29 mouse cellular contexts compared by ENCODE assay signal in genomic region chr2:173981036-173981435, GRCm38 (mm10).
DNase-seq lines count a peak whose midpoint lies in the region; ATAC-seq and TF ChIP-seq lines count a peak whose summit lies in the region.
"Had no signal": no experiment of that assay in that cellular context is flagged by ENCODE, and none has a peak within 500 bp of the region (broad histone marks: within the 10 kb centered on the region; RNA-seq: fewer than 3 reads in every experiment).

No protein-coding gene starts in this region.

- no peak for TF ChIP-seq CTCF in lung, postnatal 0 days (IDR thresholded peaks at IDR 0.05)

- H3K9me3 ChIP-seq in forebrain, embryonic 10.5 days, result peaks cover 3% of the 10 kb centered on the region; the same call in 1 of the 2 replicates
- H3K9me3 ChIP-seq in forebrain, embryonic 15.5 days, result no peaks in the 10 kb centered on the region
- no peaks in the 10 kb centered on the region for H3K9me3 ChIP-seq in liver, embryonic 11.5 days (ENCODE audit: control insufficient read depth, low read length)
- H3K9me3 ChIP-seq in liver, embryonic 12.5 days (replicated peaks), result no peaks in the 10 kb centered on the region
- H3K9me3 ChIP-seq in lung, postnatal 0 days (ENCODE audit: low read length), result no peaks in the 10 kb centered on the region
- no peaks in the 10 kb centered on the region for H3K9me3 ChIP-seq in limb, embryonic 10.5 days (replicated peaks)
- H3K9me3 ChIP-seq: forebrain, embryonic 13.5 days; midbrain, embryonic 13.5 days had no signal

- TF ChIP-seq EP300 in lung, postnatal 0 days (IDR thresholded peaks at IDR 0.05), result no peak

- no peaks in the 10 kb centered on the region for H3K36me3 ChIP-seq in forebrain, embryonic 10.5 days (replicated peaks)
- H3K36me3 ChIP-seq in forebrain, embryonic 15.5 days, result no peaks in the 10 kb centered on the region
- H3K36me3 ChIP-seq in liver, embryonic 11.5 days (ENCODE audit: control insufficient read depth, insufficient read depth, low read length), result no peaks in the 10 kb centered on the region
- H3K36me3 ChIP-seq in liver, embryonic 12.5 days, result no peaks in the 10 kb centered on the region
- H3K36me3 ChIP-seq in lung, postnatal 0 days (ENCODE audit: insufficient read depth, low read length), result no peaks in the 10 kb centered on the region
- H3K36me3 ChIP-seq in limb, embryonic 10.5 days, result no peaks in the 10 kb centered on the region
- H3K36me3 ChIP-seq: heart, embryonic 12.5 days; midbrain, embryonic 13.5 days had no signal

- ATAC-seq in forebrain, embryonic 15.5 days (replicated peaks), result no peak
- no peak for ATAC-seq in liver, embryonic 11.5 days (replicated peaks; ENCODE audit: low FRiP score)
- no peak for ATAC-seq in liver, embryonic 12.5 days
- ATAC-seq in lung, postnatal 0 days, result peak; percentile 44
- ATAC-seq: activated CD4-positive, CD25-positive, alpha-beta regulatory T cell, adult 4 months; forebrain, embryonic 13.5 days; inflammation-experienced regulatory T-cells, adult 6 months; midbrain, embryonic 13.5 days had no signal

- no peak overlapping the region for H3K9ac ChIP-seq in forebrain, embryonic 15.5 days (replicated peaks)
- H3K9ac ChIP-seq in liver, embryonic 11.5 days (ENCODE audit: low read depth, low read length), result no peak overlapping the region
- H3K9ac ChIP-seq in liver, embryonic 12.5 days, result no peak overlapping the region
- no peak overlapping the region for H3K9ac ChIP-seq in lung, postnatal 0 days (replicated peaks; ENCODE audit: low read depth)
- H3K9ac ChIP-seq: forebrain, embryonic 13.5 days; heart, embryonic 12.5 days; hindbrain, embryonic 14.5 days; midbrain, embryonic 13.5 days had no signal

- 88% methylated on average over 9 of the region's 9 CpGs for WGBS in forebrain, embryonic 10.5 days
- 94% methylated on average over 9 of the region's 9 CpGs for WGBS in forebrain, embryonic 15.5 days
- WGBS in liver, embryonic 11.5 days, result 63% methylated on average over 9 of the region's 9 CpGs
- 63% methylated on average over 9 of the region's 9 CpGs for WGBS in liver, embryonic 12.5 days (ENCODE audit: insufficient replicate concordance)
- WGBS in lung, postnatal 0 days, result 40% methylated on average over 9 of the region's 9 CpGs
- 90% methylated on average over 9 of the region's 9 CpGs for WGBS in limb, embryonic 10.5 days

- H3K27ac ChIP-seq in forebrain, embryonic 10.5 days, result no peak overlapping the region
- no peak overlapping the region for H3K27ac ChIP-seq in forebrain, embryonic 15.5 days (replicated peaks)
- no peak overlapping the region for H3K27ac ChIP-seq in liver, embryonic 11.5 days (ENCODE audit: low read depth, low read length)
- no peak overlapping the region for H3K27ac ChIP-seq in liver, embryonic 12.5 days
- no peak overlapping the region for H3K27ac ChIP-seq in lung, postnatal 0 days (ENCODE audit: low read length)
- no peak overlapping the region for H3K27ac ChIP-seq in limb, embryonic 10.5 days
- H3K27ac ChIP-seq: forebrain, embryonic 13.5 days; heart, adult 2 months; hindbrain, embryonic 14.5 days; midbrain, embryonic 13.5 days; stomach, postnatal 0 days had no signal

- no peak overlapping the region for H3K4me2 ChIP-seq in forebrain, embryonic 15.5 days (replicated peaks)
- no peak overlapping the region for H3K4me2 ChIP-seq in liver, embryonic 11.5 days
- H3K4me2 ChIP-seq in liver, embryonic 12.5 days, result no peak overlapping the region
- no peak overlapping the region for H3K4me2 ChIP-seq in lung, postnatal 0 days (replicated peaks; ENCODE audit: low read depth, low read length)
- H3K4me2 ChIP-seq: forebrain, embryonic 13.5 days; heart, embryonic 12.5 days; hindbrain, embryonic 14.5 days; midbrain, embryonic 13.5 days had no signal

- peak; percentile 11 for DNase-seq in forebrain, embryonic 10.5 days (ENCODE audit: extremely low spot score, low spot score)
- peak; percentile 24 for DNase-seq in liver, embryonic 11.5 days (ENCODE audit: low spot score)
- peak; percentile 61 for DNase-seq in lung, postnatal 0 days (ENCODE audit: low spot score)
- no peak for DNase-seq in lung, postnatal 14 days
- peak; percentile 22 for DNase-seq in limb, embryonic 10.5 days (ENCODE audit: low spot score)
- DNase-seq in urinary bladder, postnatal 25 days (ENCODE audit: low spot score), result no peak
- DNase-seq: adrenal gland, adult 2 months; adrenal gland, postnatal 36 days; cerebellum, adult 18-20 months; cerebellum, postnatal 10 days; gastrocnemius, postnatal 25 days; heart, adult 2 months; heart, postnatal 4 days; kidney, postnatal 14 days; layer of hippocampus, adult 9-11 months; right cerebral cortex, adult 18-20 months; thymus, adult 2 months; thymus, postnatal 36 days had no signal

- no peak overlapping the region for H3K4me3 ChIP-seq in forebrain, embryonic 10.5 days
- no peak overlapping the region for H3K4me3 ChIP-seq in forebrain, embryonic 15.5 days
- no peak overlapping the region for H3K4me3 ChIP-seq in liver, embryonic 11.5 days (ENCODE audit: low read depth, low read length)
- no peak overlapping the region for H3K4me3 ChIP-seq in liver, embryonic 12.5 days
- H3K4me3 ChIP-seq in lung, postnatal 0 days (ENCODE audit: low read depth, low read length), result no peak overlapping the region
- H3K4me3 ChIP-seq in limb, embryonic 10.5 days, result no peak overlapping the region
- H3K4me3 ChIP-seq: erythroblast, embryonic 14.5 days; forebrain, embryonic 13.5 days; heart, adult 2 months; heart, embryonic 12.5 days; megakaryocyte, embryonic 14.5 days; midbrain, embryonic 13.5 days had no signal

- no peaks in the 10 kb centered on the region for H3K27me3 ChIP-seq in forebrain, embryonic 10.5 days (ENCODE audit: poor library complexity, severe bottlenecking)
- H3K27me3 ChIP-seq in forebrain, embryonic 15.5 days, result no peaks in the 10 kb centered on the region
- H3K27me3 ChIP-seq in liver, embryonic 11.5 days (replicated peaks; ENCODE audit: control insufficient read depth, insufficient read depth, low read length), result no peaks in the 10 kb centered on the region
- no peaks in the 10 kb centered on the region for H3K27me3 ChIP-seq in liver, embryonic 12.5 days (replicated peaks)
- H3K27me3 ChIP-seq in lung, postnatal 0 days (replicated peaks; ENCODE audit: insufficient read depth, low read length), result no peaks in the 10 kb centered on the region
- H3K27me3 ChIP-seq in limb, embryonic 10.5 days (ENCODE audit: low read depth, poor library complexity, severe bottlenecking), result no peaks in the 10 kb centered on the region
- H3K27me3 ChIP-seq: forebrain, embryonic 13.5 days; heart, embryonic 12.5 days; megakaryocyte, embryonic 14.5 days; midbrain, embryonic 13.5 days had no signal

- peaks cover 22% of the 10 kb centered on the region for H3K4me1 ChIP-seq in forebrain, embryonic 10.5 days
- no peaks in the 10 kb centered on the region for H3K4me1 ChIP-seq in forebrain, embryonic 15.5 days
- H3K4me1 ChIP-seq in liver, embryonic 11.5 days (replicated peaks; ENCODE audit: control insufficient read depth, insufficient read depth, low read length), result no peaks in the 10 kb centered on the region
- H3K4me1 ChIP-seq in liver, embryonic 12.5 days, result no peaks in the 10 kb centered on the region
- H3K4me1 ChIP-seq in lung, postnatal 0 days (ENCODE audit: insufficient read depth, low read depth, low read length), result no peaks in the 10 kb centered on the region
- peaks cover 28% of the 10 kb centered on the region for H3K4me1 ChIP-seq in limb, embryonic 10.5 days
- H3K4me1 ChIP-seq: forebrain, embryonic 13.5 days; megakaryocyte, embryonic 14.5 days; midbrain, embryonic 13.5 days had no signal

Comparison
In these comparisons a context has a peak if more than half of its experiments do, and no peak if none do; other contexts are left out.
1. DNase-seq: peak in forebrain, embryonic 10.5 days (single experiment), liver, embryonic 11.5 days (single experiment), lung, postnatal 0 days (single experiment) and limb, embryonic 10.5 days (single experiment); none in lung, postnatal 14 days (single experiment) and urinary bladder, postnatal 25 days (single experiment).